Mouse (Mus musculus) embryonic stem cell, embryonic (primary cell): Measurements from ENCODE around the gene Ctxn1.

Experiments
- CTCF ChIA-PET, 4 experiments: fragments of 300-600 bp in 2 of 4; fragments of 350-600 bp in 2 of 4; sonication (Branson Sonifier 250); formaldehyde crosslinking; loops; one replicate each; lab custom pipeline; 2022; ENCODE audit warnings: inconsistent platforms in 2 of 4; lab: Charles Lee
- POLR2A ChIA-PET, 4 experiments: fragments of 300-600 bp in 2 of 4; fragments of 350-600 bp in 2 of 4; sonication (Branson Sonifier 250); formaldehyde crosslinking; loops; one replicate each; lab custom pipeline; 2022; ENCODE audit warnings: antibody characterized with exemption in 4 of 4, inconsistent platforms in 1 of 4; lab: Charles Lee

Gene Ctxn1

DNA sequence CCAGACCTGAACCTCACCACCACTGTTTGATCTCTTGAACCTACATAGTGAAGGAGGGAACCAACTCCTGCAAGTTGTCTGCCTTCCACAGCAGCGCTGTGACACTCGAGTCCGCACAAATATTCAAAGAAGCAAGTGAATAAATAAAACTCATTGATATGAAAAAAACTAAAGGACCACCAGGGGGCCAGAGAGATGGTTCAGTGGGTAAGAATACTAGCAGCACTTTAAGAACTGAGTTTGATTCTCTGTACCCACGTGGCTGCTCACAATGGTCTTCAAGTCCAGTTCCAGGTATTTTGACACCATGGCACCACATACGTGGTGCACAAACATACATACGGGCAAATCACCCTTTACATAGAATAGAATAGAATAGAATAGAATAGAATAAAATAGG is 48.0 kb downstream of the Ctxn1 start:
- POLR2A ChIA-PET, result interaction anchor here in 2 of 4 experiments (0.9 to 1.6 kb wide), 4 partner anchors 13 to 45 kb away, joined by 3 to 5 read pairs (median 3); partner anchors contain the start of gene Lrrc8e (in 1 of the 2)
- CTCF ChIA-PET, result no interaction called here
